Mouse (Mus musculus): ENCODE data around the gene Commd1. TPM values are rescaled to one million over a fixed set of nuclear protein-coding genes. Genes with fewer than 3 reads are reported as not detected.

Gene Commd1
- total RNA-seq (2021) = 100 to 1,000 TPM; 150 to 168 TPM
- long read RNA-seq, experiment 1, full-length matches to known transcripts = 151 of 155 reads
- long read RNA-seq, experiment 1, partial matches to known transcripts = 0 of 155 reads
- long read RNA-seq, experiment 1, other reads (novel, unspliced or antisense) = 4 of 155 reads
- long read RNA-seq, experiment 2, full-length matches to known transcripts = 110 of 112 reads
- long read RNA-seq, experiment 2, partial matches to known transcripts = 0 of 112 reads
- long read RNA-seq, experiment 2, other reads (novel, unspliced or antisense) = 2 of 112 reads

DNA sequence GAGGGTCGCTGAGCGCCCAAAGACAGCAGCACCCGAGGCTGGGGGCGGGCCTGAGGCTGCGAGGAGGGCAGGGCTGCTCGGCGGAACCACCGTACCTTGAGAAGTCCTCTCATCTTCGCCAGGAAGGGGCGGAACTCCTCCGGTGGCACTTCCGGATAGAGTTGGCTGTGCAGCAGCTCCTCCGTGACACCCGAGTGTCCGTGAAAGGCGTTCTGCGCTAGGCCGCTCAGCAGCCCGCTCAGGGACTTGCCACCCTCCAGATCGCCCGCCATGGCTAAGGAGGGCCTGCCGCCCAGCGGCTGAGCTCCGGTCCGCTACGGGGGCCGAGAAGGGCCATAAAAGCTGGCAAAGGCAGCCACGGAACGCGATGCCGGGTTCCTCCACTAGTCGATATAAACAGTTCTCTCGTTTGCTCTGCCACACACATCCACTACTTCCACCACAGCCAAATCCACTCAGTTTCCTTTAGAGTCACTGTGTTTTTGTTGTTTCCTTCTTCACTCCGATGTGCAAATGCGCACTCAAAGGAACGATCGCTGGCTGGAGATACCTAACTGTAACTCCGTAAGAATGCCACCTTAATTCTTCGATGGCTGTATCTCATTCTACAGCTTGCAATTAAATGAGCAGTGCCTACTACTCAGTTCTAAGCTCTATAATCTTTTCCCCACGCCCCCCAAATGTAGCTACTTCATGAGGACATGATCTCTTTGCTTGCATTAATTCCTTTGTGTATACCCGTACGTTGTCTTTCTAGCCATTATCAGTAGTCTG lies at the start of gene Commd1, which contains the start of gene Gm28048:
Gene Commd1 (minus strand): TSS at position 399 of the 774 bp plus-strand sequence.
Gene Gm28048 (minus strand): TSS at position 107 of the 774 bp plus-strand sequence.
- DNase-seq = peak; percentile 98 to 99
- intact Hi-C loops (cut with DNase I) = loop anchor here (10.0 kb wide), 3 partner anchors 467 to 583 kb away; partner anchors contain the start of genes Ahsa2 and Tmem17

DNA sequence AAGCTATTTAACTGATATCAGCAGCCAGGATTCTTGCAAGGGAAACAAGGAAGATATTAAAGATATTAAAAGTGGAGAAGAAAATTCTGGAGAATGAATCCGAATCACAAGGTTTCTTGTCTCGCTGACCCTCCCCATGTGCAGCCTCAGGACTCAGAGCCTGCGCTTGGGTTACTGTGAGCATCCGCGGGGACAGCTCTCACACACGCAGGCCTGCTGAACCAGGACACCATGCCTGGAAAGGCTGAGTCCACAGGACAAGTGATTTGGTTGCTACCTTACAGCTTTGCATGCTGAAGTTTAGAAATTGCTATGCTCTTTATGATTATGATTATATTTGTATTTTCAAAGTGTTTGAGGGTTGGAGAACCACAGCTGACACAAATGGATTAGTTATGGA lies 47.2 kb upstream of the Commd1 start:
- DNase-seq = no peak
- intact Hi-C loops (cut with DNase I) = no loop called here

DNA sequence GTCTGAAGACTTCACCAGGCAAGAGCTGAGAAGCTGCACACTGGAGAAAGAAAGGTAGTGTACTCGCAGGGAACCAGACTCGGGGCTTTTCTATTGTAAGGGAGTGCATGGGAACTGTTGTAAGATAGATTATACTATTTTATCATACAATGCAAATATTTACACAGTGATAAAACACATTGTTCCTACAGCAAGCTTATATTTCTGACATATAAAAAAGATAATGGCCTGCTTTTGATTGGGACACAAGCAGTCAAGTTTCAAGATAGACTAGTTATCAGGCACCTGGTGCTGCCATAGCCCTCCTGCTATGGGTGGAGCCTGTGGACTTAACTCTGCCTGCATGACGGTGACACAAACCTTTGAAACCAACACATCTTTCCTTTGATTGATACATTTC lies 46.8 kb upstream of the Commd1 start:
- no peak for DNase-seq
- intact Hi-C loops (cut with DNase I) = no loop called here

DNA sequence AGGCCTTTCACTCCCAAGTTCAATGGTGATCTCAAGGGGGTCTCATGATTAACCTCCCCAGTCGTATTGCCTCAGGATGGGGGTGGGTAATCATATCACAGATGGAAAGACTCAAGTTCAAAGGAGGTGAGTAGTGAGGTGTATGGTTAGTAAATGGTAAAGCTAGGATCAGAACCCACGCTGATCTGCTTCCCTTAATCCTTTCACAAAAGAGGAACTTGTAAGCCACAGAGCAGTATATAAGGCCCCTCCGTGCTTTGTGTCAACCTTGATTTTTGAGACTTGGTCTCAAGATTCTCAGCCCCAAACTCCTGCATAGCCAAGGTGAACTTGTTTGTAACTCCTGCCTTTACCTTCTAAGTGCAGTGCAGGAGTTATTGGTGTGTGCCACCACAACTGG lies 42.0 kb upstream of the Commd1 start:
- DNase-seq = no peak
- intact Hi-C loops (cut with DNase I) = no loop called here

DNA sequence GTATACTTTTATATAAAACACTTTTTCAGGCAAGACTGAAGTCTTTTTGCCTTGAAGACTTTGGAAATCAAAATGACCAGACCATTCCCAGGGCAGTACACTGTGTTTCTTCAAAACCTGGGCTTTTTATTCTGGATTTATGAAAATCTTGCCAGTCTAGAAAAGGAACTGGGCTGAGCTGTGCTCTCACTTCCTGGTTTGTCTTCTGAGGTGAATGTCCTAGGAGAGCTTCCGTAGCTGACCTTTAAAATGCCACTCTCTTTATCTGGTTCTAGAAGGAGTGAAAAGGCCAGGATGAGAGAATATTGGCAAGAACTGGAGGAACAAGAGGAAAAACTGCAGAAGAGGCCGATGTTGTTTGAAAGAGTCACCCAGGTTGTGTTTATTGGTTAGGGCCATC lies 41.0 kb upstream of the Commd1 start:
- DNase-seq = no peak
- intact Hi-C loops (cut with DNase I) = no loop called here

DNA sequence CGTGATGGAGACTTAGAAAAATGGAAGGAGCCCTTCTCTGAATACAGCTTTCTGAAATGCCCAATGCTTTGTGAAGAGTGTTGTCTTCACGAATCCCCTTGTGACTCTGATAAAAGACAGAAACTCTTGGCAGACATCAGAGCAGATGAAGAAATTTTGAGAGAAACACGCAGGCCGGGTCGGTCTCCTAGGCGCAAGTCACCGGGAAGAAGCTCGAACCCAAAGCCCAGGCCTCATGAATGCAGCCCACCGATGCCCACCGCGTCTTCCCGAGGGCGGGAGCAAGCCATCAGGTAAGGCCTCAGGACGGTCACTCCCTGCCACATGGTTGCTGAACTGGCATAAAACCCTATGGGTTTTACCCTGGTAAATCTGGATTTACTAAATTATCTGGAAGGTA lies 38.7 kb upstream of the Commd1 start:
- intact Hi-C loops (cut with DNase I) = no loop called here
- no peak for DNase-seq

DNA sequence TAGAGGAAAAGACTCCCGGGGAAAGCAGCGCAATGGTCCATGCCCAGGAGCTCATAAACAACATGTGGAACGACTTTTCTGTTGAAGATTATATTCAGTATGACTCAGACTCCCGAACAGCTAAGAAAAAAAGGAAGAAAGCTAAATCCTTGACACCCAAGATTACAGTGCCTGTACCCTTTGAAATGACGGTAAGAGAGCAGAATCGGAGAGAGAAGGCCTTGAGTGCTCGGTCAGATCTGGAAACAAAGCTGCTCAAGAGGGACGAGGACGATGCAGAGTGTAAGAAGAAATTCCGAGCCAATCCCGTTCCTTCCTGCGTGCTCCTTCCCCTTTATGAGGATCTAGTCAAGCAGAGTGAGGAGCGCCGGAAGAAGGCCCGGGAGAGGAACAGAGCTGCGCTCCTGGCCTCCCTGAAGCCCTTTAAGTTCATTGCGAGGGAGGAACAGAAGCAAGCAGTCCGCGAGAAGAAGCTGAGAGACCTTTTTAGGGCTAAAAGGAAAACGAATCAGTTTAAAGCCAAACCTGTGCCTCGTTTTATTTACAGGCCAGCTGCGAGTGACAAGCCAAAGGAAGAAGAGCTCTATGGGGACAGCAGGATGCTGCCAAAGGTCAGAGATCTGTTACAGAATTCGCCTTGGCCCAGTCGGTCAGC lies 38.1 kb upstream of the Commd1 start:
- peak in 1 of 2 experiments; percentile 5 for DNase-seq
- intact Hi-C loops (cut with DNase I) = no loop called here

DNA sequence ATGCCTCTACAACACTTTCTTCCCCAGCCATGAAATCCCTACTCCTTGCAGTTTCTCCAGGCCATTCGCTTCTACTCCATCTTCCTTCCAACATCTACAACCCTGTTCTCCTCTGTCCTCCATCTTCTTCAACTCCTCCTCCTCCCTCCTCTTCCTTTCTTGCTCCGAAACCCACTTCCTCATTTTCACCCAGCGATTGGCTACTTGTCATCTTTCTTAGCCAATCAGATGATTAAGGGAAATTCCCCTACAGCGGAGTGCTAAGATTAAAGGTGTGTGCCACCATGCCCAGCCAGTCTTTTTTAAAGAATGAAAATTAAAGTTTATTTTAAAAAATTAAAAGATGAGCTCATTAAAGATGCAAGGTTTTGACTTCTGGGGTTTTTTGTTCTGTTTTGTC lies 35.8 kb upstream of the Commd1 start:
- intact Hi-C loops (cut with DNase I) = no loop called here

DNA sequence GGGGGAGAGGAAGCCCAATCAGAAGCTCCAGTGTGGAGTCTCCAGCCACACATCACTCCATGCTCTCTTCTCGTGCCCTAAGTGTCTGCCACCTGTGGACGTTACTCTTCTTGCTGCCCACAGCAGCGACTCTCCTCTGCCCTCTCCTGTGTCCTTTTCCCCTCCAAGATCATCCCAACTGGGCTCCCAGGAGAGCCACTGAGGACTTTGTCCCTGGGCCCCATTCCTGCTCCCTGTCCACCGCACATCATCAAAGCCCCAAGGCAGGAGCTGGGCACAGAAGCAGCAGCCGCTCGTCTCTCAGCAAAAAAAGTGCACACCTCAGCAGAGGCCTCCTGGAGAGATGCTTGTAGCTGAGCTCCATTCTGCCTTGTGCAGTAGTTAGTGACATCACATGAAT lies 32.8 kb upstream of the Commd1 start:
- intact Hi-C loops (cut with DNase I) = no loop called here

More for the DNA sequence above, 35.8 kb upstream of the Commd1 start:
- no peak for DNase-seq

DNA sequence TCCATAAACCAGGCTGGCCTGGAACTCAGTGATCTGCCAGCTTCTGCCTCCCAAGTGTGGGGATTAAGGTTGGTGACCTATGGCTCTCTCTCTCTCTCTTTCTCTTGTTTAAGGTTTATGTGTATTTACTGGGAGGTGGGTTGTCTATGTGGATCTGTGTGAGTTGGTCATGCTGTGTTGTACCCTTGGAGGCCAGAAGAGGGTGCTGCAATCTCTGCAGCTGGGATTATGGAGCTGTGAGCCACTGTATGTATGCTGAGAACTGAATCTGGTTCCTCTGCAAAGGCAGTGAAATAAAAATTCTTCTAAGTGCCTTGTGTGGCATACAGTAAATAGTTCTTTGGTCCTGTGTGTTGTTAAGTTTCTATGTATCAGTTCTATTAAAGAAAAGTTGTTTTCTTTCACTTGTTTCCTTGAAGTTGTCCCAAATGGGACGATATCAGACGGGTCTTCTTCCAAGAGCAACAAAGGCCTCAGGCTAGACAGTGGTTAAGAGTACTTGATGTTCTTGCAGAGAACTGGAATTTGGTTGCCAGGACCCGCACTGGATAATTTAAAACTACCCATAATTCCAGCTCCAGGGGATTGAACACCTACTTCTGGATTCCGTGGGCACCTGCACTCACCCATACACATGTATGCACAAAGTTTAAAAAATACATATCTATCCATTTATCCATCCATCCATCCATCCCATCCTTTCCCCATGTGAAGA lies 31.6 kb upstream of the Commd1 start:
- intact Hi-C loops (cut with DNase I) = no loop called here
- DNase-seq = no peak

More for the DNA sequence above, 32.8 kb upstream of the Commd1 start:
- DNase-seq = no peak

DNA sequence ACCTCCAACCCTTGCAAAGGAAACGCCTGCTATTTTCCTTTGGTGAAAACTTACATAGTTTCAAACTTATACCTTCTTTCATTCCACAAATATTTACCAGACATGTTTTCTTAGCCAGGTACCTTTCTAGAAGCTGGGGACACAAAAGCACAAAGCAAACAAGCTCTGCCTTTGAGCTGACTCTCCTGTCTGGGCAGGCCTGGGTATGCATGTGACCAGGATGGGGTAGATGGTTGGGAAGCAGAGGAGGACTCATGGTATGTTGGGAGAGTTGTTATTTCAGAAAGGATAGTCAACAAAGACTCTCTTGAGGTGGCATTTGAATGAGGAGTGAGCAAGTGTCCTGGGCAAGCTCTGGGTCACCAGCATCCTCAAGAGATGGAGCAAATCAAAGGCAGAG lies 30.9 kb upstream of the Commd1 start:
- no peak for DNase-seq
- intact Hi-C loops (cut with DNase I) = no loop called here

DNA sequence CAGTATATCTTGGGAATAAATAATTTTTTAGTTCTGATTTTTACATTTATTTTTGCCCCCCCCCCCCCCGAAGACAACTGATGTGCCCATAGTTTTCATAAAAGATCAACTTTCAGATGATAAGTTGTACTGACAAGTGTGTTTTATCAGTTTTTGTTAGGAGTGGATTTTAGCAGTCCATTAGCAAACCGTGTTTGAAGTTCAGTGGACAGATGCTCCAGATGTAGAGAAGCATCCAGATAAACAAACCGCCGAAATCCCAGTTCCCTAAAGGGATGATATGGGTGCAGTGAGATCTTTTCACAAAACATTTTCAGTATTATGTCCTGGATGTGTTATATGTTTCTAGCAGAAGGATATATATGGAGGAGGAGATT lies 26.6 kb upstream of the Commd1 start:
- intact Hi-C loops (cut with DNase I) = loop anchor here (5.0 kb wide), 3 partner anchors 58 to 263 kb away; partner anchors contain the start of gene Xpo1
- DNase-seq = no peak

DNA sequence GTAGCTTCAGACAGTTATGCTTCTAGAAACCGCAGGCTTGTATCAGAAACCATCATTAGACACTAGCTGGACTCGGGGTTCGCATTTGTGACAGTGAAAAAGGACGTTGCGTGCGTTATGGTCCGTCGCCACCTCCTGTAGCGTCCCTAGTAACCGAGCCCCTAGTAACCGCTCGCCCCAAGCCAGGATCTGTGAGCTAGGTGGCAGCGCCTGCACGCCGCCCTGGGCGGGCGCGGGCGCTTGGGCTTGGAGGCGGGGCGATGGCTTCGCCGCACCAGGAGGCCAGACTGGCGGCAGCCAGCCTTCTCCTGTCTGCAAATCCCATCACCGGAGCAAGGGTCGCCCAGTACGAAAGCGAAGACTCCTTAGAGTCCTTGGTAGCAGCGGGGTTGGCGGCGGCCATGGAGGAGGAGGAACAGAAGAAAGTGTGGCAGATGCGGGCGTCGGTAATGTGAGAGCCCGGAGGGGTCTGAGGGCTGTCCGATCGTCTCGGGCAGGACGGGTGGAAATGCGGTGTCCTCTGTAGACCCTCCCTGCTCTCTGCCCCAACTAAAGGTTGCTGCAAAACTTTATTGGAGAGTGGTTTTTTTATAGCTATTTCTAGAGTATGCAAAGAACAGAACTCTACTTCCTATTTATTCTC lies 26.1 kb upstream of the Commd1 start:
- peak; percentile 84 to 85 for DNase-seq
- intact Hi-C loops (cut with DNase I) = loop anchor here (5.0 kb wide), 3 partner anchors 59 to 264 kb away; partner anchors contain the start of gene Xpo1

DNA sequence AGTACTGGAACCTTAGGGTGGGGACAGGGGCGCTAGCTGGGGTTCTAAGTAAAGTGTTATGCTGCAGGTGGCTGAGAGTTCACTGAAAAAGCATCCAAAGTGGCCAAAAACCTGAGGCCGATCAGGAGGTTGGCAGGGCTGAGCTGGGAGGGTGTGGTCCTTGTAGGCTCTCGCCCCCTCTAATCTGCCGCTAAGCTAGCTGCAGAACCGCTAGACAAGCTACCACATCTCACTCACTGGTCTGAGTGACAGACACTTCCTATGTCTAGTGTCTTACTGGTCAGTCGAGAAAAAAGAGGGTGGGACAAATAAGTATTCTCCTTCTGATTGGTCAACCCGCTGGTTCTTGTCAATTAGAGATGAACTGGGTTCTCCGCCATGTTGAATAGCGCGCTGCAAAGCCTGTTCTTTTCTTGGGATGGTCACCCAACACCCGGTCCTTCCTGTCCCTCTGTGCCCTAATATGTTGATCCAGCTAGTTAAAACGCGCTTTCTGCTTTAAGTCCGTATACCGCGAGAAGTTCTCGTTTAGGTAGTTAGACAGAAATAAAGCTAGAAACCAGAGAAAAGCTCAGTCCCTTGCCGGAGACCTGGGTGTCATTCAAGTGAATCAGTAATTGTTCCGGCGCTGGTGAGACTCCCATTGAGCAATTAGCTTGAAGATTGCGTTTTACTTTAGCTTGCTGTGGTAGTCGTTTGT lies 25.4 kb upstream of the Commd1 start, which contains the start of gene Fam161a:
Gene Fam161a (plus strand): TSS at position 51 of the 700 bp plus-strand sequence.
- DNase-seq = peak; percentile 61 to 76
- intact Hi-C loops (cut with DNase I) = loop anchor here (2.0 to 5.0 kb wide), 4 partner anchors 17 to 265 kb away; partner anchors contain the start of genes Cct4 and Xpo1

DNA sequence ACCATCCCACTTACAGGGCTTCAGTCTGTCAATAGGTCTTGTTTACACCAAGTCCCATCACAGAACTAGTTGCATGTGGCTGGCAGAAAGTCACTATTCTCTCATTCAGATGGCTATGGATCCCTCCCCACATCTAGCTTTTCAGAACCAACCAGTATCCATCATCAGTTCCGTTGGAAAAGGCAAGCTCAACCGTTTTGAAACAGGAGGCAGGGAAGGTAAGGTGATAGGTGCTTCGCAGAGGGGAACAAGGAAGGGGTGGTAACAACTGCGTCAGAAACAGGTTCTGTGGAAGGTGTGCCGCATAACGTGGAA lies 24.9 kb upstream of the Commd1 start:
- no peak for DNase-seq
- intact Hi-C loops (cut with DNase I) = loop anchor here (2.0 to 5.0 kb wide), 4 partner anchors 16 to 265 kb away; partner anchors contain the start of genes Cct4 and Xpo1

DNA sequence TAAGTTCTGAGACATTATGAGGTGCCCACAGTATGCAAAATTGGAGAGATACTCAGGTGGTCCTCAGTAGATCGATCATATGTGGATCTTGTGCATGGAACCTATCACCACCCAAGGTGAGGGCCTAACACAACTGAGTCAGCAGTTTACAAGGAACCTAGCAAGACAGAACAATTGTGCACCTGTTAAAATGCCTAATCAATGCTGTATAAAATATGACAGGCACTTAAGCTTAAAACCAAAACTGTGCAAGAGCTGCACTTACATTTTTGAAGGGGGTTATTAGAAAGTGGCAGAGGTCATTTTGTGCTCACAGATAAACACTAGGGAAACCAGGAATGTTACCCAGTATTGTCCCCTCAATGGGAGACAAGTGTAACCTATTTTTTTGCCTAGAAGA lies 23.1 kb upstream of the Commd1 start:
- intact Hi-C loops (cut with DNase I) = loop anchor here (5.0 kb wide), 3 partner anchors 62 to 267 kb away; partner anchors contain the start of gene Xpo1
- no peak for DNase-seq

DNA sequence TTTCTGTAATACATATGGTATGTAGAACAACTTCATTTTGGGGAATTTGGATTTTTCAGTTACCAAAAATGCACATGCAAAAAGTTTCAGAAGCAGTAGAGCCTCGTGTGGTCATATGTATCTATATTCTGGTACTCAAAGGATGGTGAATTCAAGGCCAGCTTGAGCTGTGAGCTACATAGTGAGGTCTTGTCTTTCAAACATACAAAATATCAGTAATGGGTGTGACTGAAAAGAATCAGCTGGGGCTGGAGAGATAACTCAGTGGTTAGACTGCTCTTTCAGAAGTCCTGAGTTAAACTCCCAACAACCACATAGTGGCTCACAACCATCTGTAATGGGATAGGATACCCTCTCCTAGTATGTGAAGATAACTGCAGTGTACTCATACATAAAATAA lies 16.1 kb upstream of the Commd1 start:
- DNase-seq = no peak
- intact Hi-C loops (cut with DNase I) = no loop called here

DNA sequence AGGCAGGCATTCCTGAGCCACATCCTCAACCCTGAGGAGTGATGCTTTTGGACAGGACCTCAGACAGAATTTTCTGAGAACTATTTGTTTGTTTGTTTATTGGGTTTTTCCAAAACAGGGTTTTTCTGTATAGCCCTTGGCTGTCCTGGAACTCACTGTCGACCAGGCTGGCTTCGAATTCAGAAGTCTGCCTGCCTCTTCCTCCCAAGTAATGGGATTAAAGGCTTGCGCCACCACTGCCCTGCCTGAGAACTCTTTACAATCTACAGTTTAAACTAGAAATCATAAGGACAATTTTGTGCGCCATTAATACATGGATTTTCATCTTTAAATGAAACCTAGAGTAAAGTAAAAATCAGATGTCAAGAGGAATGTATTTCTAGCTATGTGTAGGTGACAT lies 13.3 kb upstream of the Commd1 start:
- no peak for DNase-seq
- intact Hi-C loops (cut with DNase I) = loop anchor here (2.0 kb wide), 1 partner anchor 261 kb away; the partner anchor contains the start of gene Xpo1

DNA sequence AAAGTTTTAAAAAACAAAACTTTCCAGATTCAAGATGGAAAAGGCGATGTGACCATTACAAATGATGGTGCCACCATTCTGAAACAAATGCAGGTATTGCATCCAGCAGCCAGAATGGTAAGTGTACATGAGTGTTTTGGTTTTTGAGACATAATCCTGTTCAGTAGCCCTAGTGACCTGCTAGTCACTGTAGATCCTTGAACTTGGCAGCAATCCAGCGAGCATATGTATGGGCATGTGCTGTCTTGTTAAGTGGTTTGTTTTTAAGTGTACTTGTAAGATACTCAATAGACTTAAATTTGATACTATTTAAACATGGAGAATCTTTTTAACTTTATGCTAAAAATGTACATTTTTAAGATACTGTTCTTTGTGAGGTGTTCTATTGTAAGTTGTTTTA lies 12.1 kb upstream of the Commd1 start:
- DNase-seq = no peak
- intact Hi-C loops (cut with DNase I) = loop anchor here (2.0 kb wide), 1 partner anchor 263 kb away; the partner anchor contains the start of gene Xpo1

Data from heart, postnatal 14 days (tissue).